Mouse (Mus musculus) B cell, adult 62 days (primary cell): Measurements from ENCODE around the gene Lrr1. TPM values are rescaled to one million over a fixed set of nuclear protein-coding genes. Genes with fewer than 3 reads are reported as not detected.

ENCODE experiments used
- total RNA-seq: library from RNA; stranded (reverse); gene quantifications from 4 replicates; pipeline ENCODE4 v1.2.4, GENCODE M21; 2023

Gene Lrr1
- total RNA-seq = not detected in 4 replicates

GRCm38 (mm10) chr12:69168461-69169106 lies at the start of gene Lrr1:
TSS of gene Lrr1 (plus strand) at chr12:69168814.

DNA sequence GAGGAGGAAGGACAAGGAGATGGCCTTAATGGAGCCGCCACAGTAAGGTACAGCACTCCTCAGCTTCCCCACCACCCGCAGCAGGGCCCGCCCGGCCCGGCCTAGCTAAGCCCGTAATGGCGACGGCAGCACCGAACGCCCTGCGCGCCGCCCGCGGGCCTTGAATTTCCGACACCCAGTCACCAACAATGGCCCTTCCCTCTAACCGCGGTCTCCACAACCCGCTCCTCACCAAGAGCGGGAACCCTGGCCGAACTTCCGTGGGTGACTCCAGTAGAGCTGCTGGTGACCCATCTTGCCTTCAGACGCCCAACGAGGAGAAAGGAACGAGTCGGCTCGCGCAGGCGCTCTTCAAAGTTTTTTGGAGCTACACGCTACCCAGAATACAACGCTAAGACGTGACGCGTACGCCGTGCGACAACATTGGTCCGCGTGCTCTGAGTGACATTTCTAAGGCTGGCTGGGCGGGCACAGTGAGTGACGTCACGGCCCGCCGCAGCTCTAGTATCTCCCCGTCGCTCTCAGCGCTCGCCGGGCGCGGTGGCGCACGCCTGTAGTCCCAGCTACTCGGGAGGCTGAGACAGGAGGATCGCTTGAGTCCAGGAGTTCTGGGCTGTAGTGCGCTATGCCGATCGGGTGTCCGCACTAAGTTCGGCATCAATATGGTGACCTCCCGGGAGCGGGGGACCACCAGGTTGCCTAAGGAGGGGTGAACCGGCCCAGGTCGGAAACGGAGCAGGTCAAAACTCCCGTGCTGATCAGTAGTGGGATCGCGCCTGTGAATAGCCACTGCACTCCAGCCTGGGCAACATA lies 9.6 kb upstream of the Lrr1 start, which contains the start of gene Rps29:
TSS of gene Rps29 (minus strand) at position 422 of the 813 bp plus-strand sequence.

GRCm38 (mm10) chr12:69183583-69184308 lies 15.1 kb downstream of the Lrr1 start, which contains the start of the genes Rpl36al and Mgat2:
TSS of gene Rpl36al (minus strand) at chr12:69184083.
TSS of gene Mgat2 (plus strand) at chr12:69184157.

GRCm38 (mm10) chr12:69196444-69197377 lies 28.1 kb downstream of the Lrr1 start, which contains the start of gene Gm49383:
TSS of gene Gm49383 (minus strand) at chr12:69197104.

GRCm38 (mm10) chr12:69198164-69198535 lies 29.5 kb downstream of the Lrr1 start, which contains the start of gene Dnaaf2:
TSS of gene Dnaaf2 (minus strand) at chr12:69198429.

GRCm38 (mm10) chr12:69204052-69204833 lies 35.6 kb downstream of the Lrr1 start, which contains the start of gene Gm49384:
TSS of gene Gm49384 (minus strand) at chr12:69204267.

GRCm38 (mm10) chr12:69227776-69228466 lies 59.3 kb downstream of the Lrr1 start, which contains the start of gene Pole2:
TSS of gene Pole2 (minus strand) at chr12:69228195.

Other genes starting within 250 kb of the Lrr1 start
- 4,903 to 5,232 TPM (median 4,974 TPM) in 4 replicates for gene Rps29, start 9.6 kb upstream of the Lrr1 start, total RNA-seq
- gene Rpl36al, start 15.3 kb downstream of the Lrr1 start, total RNA-seq = 346 to 407 TPM (median 379 TPM) in 4 replicates
- gene Mgat2, start 15.3 kb downstream of the Lrr1 start, total RNA-seq = 23.6 to 29.7 TPM (median 27.2 TPM) in 4 replicates
- gene Gm49383, start 28.3 kb downstream of the Lrr1 start, total RNA-seq = 5.9 to 8.0 TPM (median 7.2 TPM) in 4 replicates
- gene Dnaaf2, start 29.6 kb downstream of the Lrr1 start, total RNA-seq = 1.4 to 2.3 TPM (median 2.2 TPM) in 4 replicates
- 2.6 to 9.5 TPM (median 3.8 TPM) in 4 replicates for gene Gm49384, start 35.5 kb downstream of the Lrr1 start, total RNA-seq
- gene Pole2, start 59.4 kb downstream of the Lrr1 start, total RNA-seq = 3.0 to 5.5 TPM (median 3.4 TPM) in 4 replicates
- gene Klhdc1, start 72.4 kb downstream of the Lrr1 start, total RNA-seq = 4.0 to 6.4 TPM (median 5.3 TPM) in 4 replicates
- 18.8 to 22.0 TPM (median 19.7 TPM) in 4 replicates for gene Klhdc2, start 127.9 kb downstream of the Lrr1 start, total RNA-seq
- 102 to 118 TPM (median 115 TPM) in 4 replicates for gene Nemf, start 188.4 kb downstream of the Lrr1 start, total RNA-seq
- gene Arf6, start 203.3 kb downstream of the Lrr1 start, total RNA-seq = 301 to 323 TPM (median 309 TPM) in 4 replicates
- gene Gm9887, start 203.6 kb downstream of the Lrr1 start, total RNA-seq = 5.6 to 11.2 TPM (median 7.6 TPM) in 4 replicates